Mouse (Mus musculus) C2C12 (cell line): ENCODE data around the gene Cntrob.

Experiments used
- CTCF ChIP-seq: IDR thresholded peaks from one replicate; pipeline ENCODE4 v1.5.1; 2011; ENCODE audit not compliant: control insufficient read depth, insufficient read depth, insufficient read length
- MAX ChIP-seq: IDR thresholded peaks from one replicate; pipeline ENCODE4 v1.6.1; 2011; ENCODE audit warnings: mild to moderate bottlenecking, control low read depth
- MYOG ChIP-seq: IDR thresholded peaks from one replicate; pipeline ENCODE4 v1.6.1; 2011; ENCODE audit not compliant: control insufficient read depth, insufficient read length; ENCODE audit errors: extremely low read depth
- USF1 ChIP-seq: IDR thresholded peaks from one replicate; pipeline ENCODE4 v1.6.1; 2011; ENCODE audit warnings: low read depth, mild to moderate bottlenecking, control low read depth, moderate library complexity

GRCm38 (mm10) chr11:69321580-69321979 is 2.0 kb downstream of the Cntrob start:
- TF ChIP-seq USF1 (no peak), MAX (no peak), CTCF (no peak), MYOG (no peak)
